Mouse (Mus musculus) thymus, adult 2 months (tissue): ENCODE measurements around the gene Abcg8. TPM values are rescaled to one million over a fixed set of nuclear protein-coding genes. Genes with fewer than 3 reads are reported as not detected.

Experiments used
- DNase-seq: peaks from one replicate; pipeline ENCODE4 v3.0.0; 2021
- H3K27ac ChIP-seq: fragments of 200-500 bp; 2 replicates; pipeline ENCODE4 v1.5.1; 2012; ENCODE audit warnings: low read length, control low read depth; ENCODE audit not compliant: control insufficient read depth, insufficient read depth
- H3K27me3 ChIP-seq: fragments of 200-500 bp; 2 replicates; pipeline ENCODE4 v1.6.1; 2012; ENCODE audit warnings: mild to moderate bottlenecking, low read length, moderate library complexity, mixed read lengths; ENCODE audit not compliant: control insufficient read depth, insufficient read depth
- H3K36me3 ChIP-seq: fragments of 200-500 bp; 2 replicates; pipeline ENCODE4 v1.6.1; 2012; ENCODE audit warnings: mild to moderate bottlenecking, low read length, moderate library complexity; ENCODE audit not compliant: control insufficient read depth, insufficient read depth
- H3K4me1 ChIP-seq: fragments of 200-500 bp; replicated peaks from 2 replicates; pipeline ENCODE4 v1.6.1; 2012; ENCODE audit warnings: low read length; ENCODE audit not compliant: control insufficient read depth, insufficient read depth
- H3K4me3 ChIP-seq: fragments of 200-500 bp; 2 replicates; pipeline ENCODE4 v1.5.1; 2012; ENCODE audit warnings: mild to moderate bottlenecking, low read length, control low read depth, moderate library complexity; ENCODE audit not compliant: control insufficient read depth, insufficient read depth
- CTCF ChIP-seq: fragments of 200-500 bp; IDR thresholded peaks from 2 replicates; pipeline ENCODE4 v1.5.1; 2012; ENCODE audit warnings: mild to moderate bottlenecking, control low read depth, low read length, moderate library complexity, borderline replicate concordance; ENCODE audit not compliant: control insufficient read depth, poor library complexity, insufficient read depth; ENCODE audit errors: extremely low read depth
- POLR2A ChIP-seq: fragments of 200-500 bp; IDR thresholded peaks from 2 replicates; pipeline ENCODE4 v1.6.1; 2012; ENCODE audit warnings: mild to moderate bottlenecking, low read length, control low read depth, moderate library complexity; ENCODE audit not compliant: control insufficient read depth, poor library complexity, insufficient read depth; ENCODE audit errors: extremely low read depth
- WGBS: fragments of 180-500 bp; shearing (Covaris S2); methylation state at CpG from one replicate; pipeline ENCODE4 v1.1.7; 2018; 5-methylcytosine and 5-hydroxymethylcytosine counted together
- polyA plus RNA-seq: library from polyadenylated mRNA; depleted of rRNA; stranded (reverse); fragments of >200 nt; gene quantifications from 2 replicates; pipeline ENCODE4 v1.2.3, GENCODE M21; 2012

The Abcg8 gene
- polyA plus RNA-seq, 1 experiment, result 0.65 TPM

DNA sequence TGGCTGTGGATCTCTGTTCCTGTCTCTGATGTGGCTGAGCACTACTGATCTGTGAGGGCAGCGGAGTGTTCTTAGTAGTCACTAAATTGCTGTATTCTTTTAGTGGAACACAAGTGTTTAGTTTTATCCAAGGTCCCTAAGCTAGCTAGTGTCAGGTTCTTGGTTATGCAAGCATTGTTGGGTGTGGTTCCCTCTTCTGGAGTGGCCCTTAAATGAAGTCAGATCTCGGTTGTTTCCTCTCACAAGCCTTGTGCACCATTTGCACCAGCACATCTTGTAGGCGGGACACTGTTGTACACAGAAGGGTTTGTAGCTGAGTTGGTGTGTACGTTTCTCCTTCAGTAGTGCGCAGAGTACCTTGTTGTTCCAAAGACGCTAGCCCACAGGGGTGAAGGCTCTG lies 38.1 kb upstream of the Abcg8 start:
- H3K4me3 ChIP-seq, result no peak overlapping the region
- H3K27ac ChIP-seq, result no peak overlapping the region
- TF ChIP-seq POLR2A (no peak), CTCF (no peak)
- H3K4me1 ChIP-seq, result peaks cover 10% of the 10 kb centered on the region
- H3K27me3 ChIP-seq, result no peaks in the 10 kb centered on the region
- 90% methylated on average over 6 of the region's 6 CpGs for WGBS
- H3K36me3 ChIP-seq, result no peaks in the 10 kb centered on the region
- no peak for DNase-seq

DNA sequence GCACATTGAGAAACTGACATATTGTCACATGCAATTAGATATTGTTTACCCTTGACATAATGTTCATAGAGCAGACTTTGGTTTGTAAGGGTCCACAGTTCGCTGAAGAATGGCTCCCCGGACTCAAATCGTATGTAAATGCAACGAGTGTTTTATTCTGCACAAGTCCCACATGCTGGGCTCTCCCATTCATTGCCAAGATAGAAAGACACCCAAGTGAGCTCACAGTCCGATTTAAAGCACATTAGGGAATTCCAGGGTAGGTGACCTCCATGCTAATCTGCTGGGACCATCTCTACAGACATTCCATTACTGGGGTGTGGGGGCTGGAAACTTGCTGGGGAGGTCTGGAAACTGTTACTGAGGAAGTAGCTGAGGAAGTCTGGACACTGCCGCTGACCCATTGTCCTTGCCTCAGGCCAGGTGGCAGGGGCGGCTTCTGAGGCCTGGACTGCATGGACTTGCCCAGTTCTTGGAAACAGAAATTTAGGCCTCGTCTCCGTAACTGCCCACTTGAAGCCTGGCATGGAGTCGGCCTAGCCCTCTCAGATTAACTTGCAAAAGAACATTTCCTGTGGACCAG lies 36.2 kb upstream of the Abcg8 start:
- Histone ChIP-seq H3K36me3 (no peaks in the 10 kb centered on the region), H3K27me3 (no peaks in the 10 kb centered on the region), H3K27ac (no peak overlapping the region), H3K4me3 (no peak overlapping the region), H3K4me1 (no peaks in the 10 kb centered on the region)
- no peak for DNase-seq
- TF ChIP-seq CTCF (no peak), POLR2A (no peak)
- 95% methylated on average over 10 of the region's 10 CpGs for WGBS

DNA sequence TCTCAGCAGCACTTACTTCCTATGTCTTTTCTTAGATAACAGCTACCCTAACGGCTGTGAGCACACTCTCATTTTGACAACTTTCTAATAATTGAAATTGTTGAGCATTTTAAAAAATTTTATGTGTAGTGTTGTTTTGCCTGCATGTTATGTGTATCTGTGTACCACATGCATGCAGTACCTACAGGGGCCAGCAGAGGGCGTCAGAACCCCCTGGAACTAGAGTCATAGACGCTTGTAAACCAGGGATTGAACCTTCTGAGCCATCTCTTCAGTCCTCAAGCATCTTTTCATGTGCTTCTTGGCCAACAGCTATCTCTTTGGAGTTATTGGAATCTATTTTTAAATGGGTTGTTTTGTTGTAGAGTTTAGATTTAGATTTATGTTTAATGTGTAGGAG lies 34.2 kb upstream of the Abcg8 start:
- 48% methylated on average over 3 of the region's 3 CpGs for WGBS
- no peak overlapping the region for H3K27ac ChIP-seq
- no peaks in the 10 kb centered on the region for H3K36me3 ChIP-seq
- TF ChIP-seq CTCF (no peak), POLR2A (no peak)
- H3K4me1 ChIP-seq, result no peaks in the 10 kb centered on the region
- no peaks in the 10 kb centered on the region for H3K27me3 ChIP-seq
- H3K4me3 ChIP-seq, result no peak overlapping the region
- peak; percentile 63 for DNase-seq

DNA sequence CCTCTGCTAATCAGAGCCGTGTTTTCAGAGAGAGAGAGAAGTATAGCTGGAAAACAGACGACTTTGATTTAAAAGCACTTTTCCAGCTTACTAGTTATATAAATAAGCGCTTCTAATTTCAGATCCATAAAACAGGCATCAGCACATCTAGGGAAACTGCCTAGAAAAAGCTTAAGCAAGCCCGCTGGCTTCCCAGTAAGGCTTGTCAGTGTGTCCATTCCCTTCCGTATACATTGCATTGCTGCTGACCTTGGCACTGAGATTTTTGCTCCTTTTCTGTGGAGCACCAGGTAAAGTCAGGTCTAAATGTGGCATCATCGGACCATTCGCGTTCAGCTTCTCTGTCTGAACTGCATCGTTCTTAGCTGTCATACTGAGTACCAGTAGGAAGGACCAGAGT lies 33.8 kb upstream of the Abcg8 start:
- Histone ChIP-seq H3K27me3 (no peaks in the 10 kb centered on the region), H3K36me3 (no peaks in the 10 kb centered on the region), H3K27ac (no peak overlapping the region), H3K4me1 (no peaks in the 10 kb centered on the region), H3K4me3 (no peak overlapping the region)
- no peak for DNase-seq
- TF ChIP-seq POLR2A, result no peak
- no peak for TF ChIP-seq CTCF
- WGBS, result 95% methylated on average over 9 of the region's 9 CpGs

DNA sequence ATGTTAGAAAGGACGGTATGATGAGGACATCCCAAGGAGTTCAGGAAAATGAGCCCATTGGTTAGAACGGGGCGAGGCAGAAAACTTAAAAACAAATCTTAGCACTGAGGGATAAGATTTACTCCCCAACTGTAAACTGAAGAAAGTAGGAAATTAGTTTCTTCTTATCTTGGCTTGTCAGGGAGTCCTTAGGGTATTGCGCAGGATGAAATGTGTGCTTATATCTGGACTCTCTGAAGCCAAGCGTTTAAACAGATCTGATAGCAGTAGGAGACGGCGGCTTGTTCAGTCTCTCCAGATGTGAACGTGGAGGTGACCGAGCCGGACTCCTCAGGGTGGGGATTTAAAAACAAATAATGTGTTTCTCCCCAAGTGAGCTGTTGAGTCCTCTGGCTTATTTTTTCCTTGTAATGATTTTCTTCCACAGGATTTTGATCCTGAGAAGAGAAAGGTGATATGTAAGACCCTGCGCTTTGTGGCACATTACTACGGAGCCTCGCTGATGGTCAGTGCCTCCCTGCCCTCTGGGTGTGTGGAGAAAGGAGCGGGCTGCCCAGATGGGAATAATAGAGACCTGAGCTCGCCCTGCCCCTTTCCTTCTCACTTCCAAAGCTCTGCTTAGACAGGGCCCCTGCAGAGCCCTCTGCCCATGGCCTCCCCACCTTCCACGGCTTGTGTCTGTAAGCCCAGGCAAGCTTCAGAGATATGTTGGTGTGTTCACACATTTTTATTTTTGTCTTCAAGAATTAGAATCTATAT lies 31.6 kb upstream of the Abcg8 start:
- no peaks in the 10 kb centered on the region for H3K36me3 ChIP-seq
- TF ChIP-seq POLR2A, result no peak
- no peak for TF ChIP-seq CTCF
- WGBS, result 93% methylated on average over 16 of the region's 16 CpGs
- H3K27me3 ChIP-seq, result no peaks in the 10 kb centered on the region
- no peak overlapping the region for H3K4me3 ChIP-seq
- DNase-seq, result no peak
- no peaks in the 10 kb centered on the region for H3K4me1 ChIP-seq
- H3K27ac ChIP-seq, result no peak overlapping the region

DNA sequence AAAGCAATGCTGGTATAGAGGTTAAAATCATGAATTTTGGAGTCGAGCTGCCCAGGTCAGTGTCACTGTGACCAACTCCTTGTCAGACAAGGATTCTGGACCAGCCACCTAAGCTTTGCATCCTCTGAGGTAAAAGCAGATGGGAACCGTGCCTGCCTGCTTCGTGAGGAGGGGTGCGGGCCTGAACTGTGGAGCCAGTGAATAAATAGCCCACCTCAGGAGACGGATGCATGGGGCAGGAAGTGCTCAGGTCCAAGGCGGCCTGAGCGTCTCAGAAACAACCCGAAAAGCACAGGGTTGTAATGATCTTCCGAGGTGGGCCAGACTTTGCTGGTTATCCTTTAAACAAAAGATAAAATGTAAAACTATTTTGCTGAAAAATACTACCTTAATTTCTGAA lies 31.0 kb upstream of the Abcg8 start:
- Histone ChIP-seq H3K27me3 (no peaks in the 10 kb centered on the region), H3K36me3 (no peaks in the 10 kb centered on the region), H3K4me3 (no peak overlapping the region), H3K4me1 (no peaks in the 10 kb centered on the region), H3K27ac (no peak overlapping the region)
- TF ChIP-seq POLR2A, result no peak
- TF ChIP-seq CTCF, result no peak
- WGBS, result 91% methylated on average over 9 of the region's 9 CpGs
- no peak for DNase-seq
